Mouse (Mus musculus) lung, adult 2 months (tissue): ENCODE results near the gene Hmg20a.

Experiments
- CTCF ChIP-seq: fragments of 200-500 bp; IDR thresholded peaks from 2 replicates; pipeline ENCODE4 v1.5.1; 2011; ENCODE audit warnings: mild to moderate bottlenecking, low read length, control low read depth; ENCODE audit not compliant: insufficient read depth
- POLR2A ChIP-seq: fragments of 200-500 bp; IDR thresholded peaks from 2 replicates; pipeline ENCODE4 v1.6.1; 2011; ENCODE audit warnings: low read depth, mild to moderate bottlenecking, control low read depth, low read length, borderline replicate concordance; ENCODE audit errors: extremely low read depth

- TF ChIP-seq POLR2A (no peak), CTCF (no peak)
Measured at GRCm38 (mm10) chr9:56512486-56512885, 94.1 kb downstream of the Hmg20a start.
